Mouse (Mus musculus) forebrain, embryonic 15.5 days (tissue): ENCODE data around the gene Gm10577. TPM values are rescaled to one million over a fixed set of nuclear protein-coding genes. Genes with fewer than 3 reads are reported as not detected.

Experiments
- ATAC-seq: fragments of 200-750 bp; cut with Nextera tagmentation; replicated peaks from 2 replicates; pipeline ENCODE4 v1.8.0; 2017; ENCODE audit warnings: mild to moderate bottlenecking, moderate TSS enrichment, moderate library complexity
- H3K27ac ChIP-seq: fragments of 300-500 bp; sonication (generic); replicated peaks from 2 replicates; pipeline ENCODE4 v1.5.1; 2015; ENCODE audit warnings: mild to moderate bottlenecking, inconsistent platforms
- H3K27me3 ChIP-seq: fragments of 300-500 bp; sonication (generic); 2 replicates; pipeline ENCODE4 v1.6.1; 2015; ENCODE audit warnings: inconsistent platforms
- H3K36me3 ChIP-seq: fragments of 300-500 bp; sonication (generic); 2 replicates; pipeline ENCODE4 v1.6.1; 2015; ENCODE audit warnings: mild to moderate bottlenecking, inconsistent platforms
- H3K4me1 ChIP-seq: fragments of 300-500 bp; sonication (generic); 2 replicates; pipeline ENCODE4 v1.6.1; 2015; ENCODE audit warnings: inconsistent platforms
- H3K4me2 ChIP-seq: fragments of 300-500 bp; sonication (generic); replicated peaks from 2 replicates; pipeline ENCODE4 v1.6.1; 2015; ENCODE audit warnings: mild to moderate bottlenecking, inconsistent platforms
- H3K4me3 ChIP-seq: fragments of 300-500 bp; sonication (generic); 2 replicates; pipeline ENCODE4 v1.5.1; 2015; ENCODE audit warnings: mild to moderate bottlenecking, inconsistent platforms
- H3K9ac ChIP-seq: fragments of 300-500 bp; sonication (generic); replicated peaks from 2 replicates; pipeline ENCODE4 v1.6.1; 2015; ENCODE audit warnings: mild to moderate bottlenecking, inconsistent platforms
- H3K9me3 ChIP-seq: fragments of 300-500 bp; sonication (generic); 2 replicates; pipeline ENCODE4 v1.6.1; 2016; ENCODE audit warnings: inconsistent platforms
- WGBS: fragments of 180-500 bp; shearing (Covaris S2); methylation state at CpG from one replicate; pipeline ENCODE4 v1.1.7; 2015; ENCODE audit warnings: mixed read lengths; 5-methylcytosine and 5-hydroxymethylcytosine counted together
- polyA plus RNA-seq: library from polyadenylated mRNA; unstranded; fragments of >200 nt; fragmentation: Nextera tagmentation; extraction: Ambion mirVana; gene quantifications from 2 replicates; pipeline ENCODE4 v1.2.1, GENCODE M21; 2015

Gene Gm10577
- polyA plus RNA-seq, 1 experiment from 2014 or later, result not detected

DNA sequence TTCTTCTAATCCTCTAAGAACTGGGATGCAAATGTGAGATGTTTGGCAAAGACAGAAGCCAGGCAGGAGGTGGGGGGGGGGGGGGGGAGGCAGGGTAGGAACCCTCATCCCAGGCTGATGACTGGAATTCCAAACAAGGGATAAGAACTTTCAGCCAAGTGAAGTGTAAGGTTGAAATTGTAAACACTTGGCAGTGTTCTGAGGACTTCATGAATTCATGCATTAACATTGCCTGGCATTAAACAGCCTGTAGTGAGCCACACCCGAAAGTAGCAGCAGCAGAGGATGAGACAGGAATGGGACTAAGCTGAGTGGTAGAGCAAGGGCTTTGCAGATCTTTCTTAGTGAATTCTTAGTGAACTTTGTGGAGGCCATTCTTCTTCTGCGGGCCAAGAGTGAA, 6.5 kb upstream of the Gm10577 start:
- WGBS, result 64% methylated on average over 2 of the region's 2 CpGs
- no peaks in the 10 kb centered on the region for H3K9me3 ChIP-seq

DNA sequence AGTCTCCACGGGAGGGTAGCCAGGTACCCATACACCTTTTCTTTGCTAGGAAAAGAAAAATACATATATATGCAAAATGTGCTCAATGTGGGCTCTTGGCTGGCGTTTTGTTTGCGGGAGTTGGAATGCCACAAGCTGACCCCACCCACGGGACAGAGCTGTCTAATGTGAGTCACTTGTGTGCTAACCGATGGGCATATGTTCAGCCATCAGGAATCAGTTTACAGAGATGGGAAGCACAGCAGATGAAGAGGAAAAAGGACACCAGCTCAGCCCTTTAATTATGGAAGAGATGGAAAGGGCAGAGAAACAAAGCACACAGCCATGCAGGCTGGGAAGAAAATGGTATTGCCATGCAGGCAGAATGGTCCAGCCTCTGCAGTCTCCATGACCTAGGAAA, 6.1 kb upstream of the Gm10577 start:
- Histone ChIP-seq H3K9ac (no peak overlapping the region), H3K4me1 (peaks cover 12% of the 10 kb centered on the region), H3K4me3 (no peak overlapping the region), H3K27me3 (no peaks in the 10 kb centered on the region), H3K36me3 (no peaks in the 10 kb centered on the region), H3K27ac (peak overlapping the region; percentile 60), H3K4me2 (no peak overlapping the region), H3K9me3 (no peaks in the 10 kb centered on the region)
- WGBS, result 60% methylated on average over 5 of the region's 5 CpGs
- ATAC-seq, result peak; percentile 76

More for the DNA sequence above, 6.5 kb upstream of the Gm10577 start:
- H3K4me3 ChIP-seq, result no peak overlapping the region
- H3K27me3 ChIP-seq, result no peaks in the 10 kb centered on the region
- peaks cover 12% of the 10 kb centered on the region for H3K4me1 ChIP-seq
- H3K9ac ChIP-seq, result no peak overlapping the region
- H3K4me2 ChIP-seq, result no peak overlapping the region
- H3K27ac ChIP-seq, result peak overlapping the region; percentile 60
- peak; percentile 91 for ATAC-seq
- H3K36me3 ChIP-seq, result no peaks in the 10 kb centered on the region

DNA sequence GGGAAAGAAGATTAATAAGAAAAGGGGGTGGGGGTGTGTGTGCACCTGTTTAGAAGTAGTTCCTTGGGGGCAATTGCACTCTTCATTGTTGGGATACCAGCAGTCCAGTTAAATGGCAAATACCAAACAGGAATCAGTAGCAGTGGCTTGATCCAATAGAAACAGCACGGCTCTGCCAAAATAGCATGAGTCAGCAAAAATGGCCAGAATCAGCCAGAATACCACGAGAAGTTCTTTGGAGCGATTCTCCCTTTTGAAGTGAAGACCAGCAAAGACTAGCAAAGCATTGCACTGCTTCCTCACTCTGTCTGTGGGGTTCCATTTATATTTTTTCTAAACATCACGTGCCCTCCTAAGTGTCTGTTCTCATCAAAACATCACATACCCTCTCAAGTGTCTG, 2.7 kb downstream of the Gm10577 start:
- 85% methylated on average over 4 of the region's 4 CpGs for WGBS
- Histone ChIP-seq H3K4me1 (no peaks in the 10 kb centered on the region), H3K27me3 (no peaks in the 10 kb centered on the region), H3K4me2 (no peak overlapping the region), H3K27ac (no peak overlapping the region), H3K9ac (no peak overlapping the region), H3K36me3 (no peaks in the 10 kb centered on the region), H3K4me3 (no peak overlapping the region), H3K9me3 (no peaks in the 10 kb centered on the region)
- ATAC-seq, result no peak

DNA sequence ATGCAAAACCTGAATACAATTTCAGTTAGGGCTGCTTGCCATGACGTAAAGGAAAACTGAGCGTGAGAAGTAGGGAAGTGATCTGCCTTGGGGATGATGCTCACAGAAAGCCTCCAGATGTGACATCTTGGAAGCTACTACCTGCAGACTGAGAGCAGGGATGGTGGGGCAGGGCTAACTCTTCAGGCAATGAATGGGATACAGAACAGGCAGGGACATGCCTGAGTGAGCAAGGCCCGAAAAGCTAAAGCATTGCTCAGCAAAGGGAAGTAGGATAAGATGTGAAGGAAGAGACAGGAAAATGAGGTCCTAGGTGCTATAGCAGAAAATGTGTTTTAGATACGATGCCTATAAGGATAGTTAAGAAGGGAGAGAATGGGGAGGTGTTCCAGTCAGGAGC, 11.4 kb downstream of the Gm10577 start:
- H3K9me3 ChIP-seq, result no peaks in the 10 kb centered on the region
- no peak for ATAC-seq
- H3K4me3 ChIP-seq, result no peak overlapping the region
- no peaks in the 10 kb centered on the region for H3K27me3 ChIP-seq
- 74% methylated on average over 4 of the region's 4 CpGs for WGBS
- H3K27ac ChIP-seq, result no peak overlapping the region
- H3K4me1 ChIP-seq, result peaks cover 14% of the 10 kb centered on the region
- no peak overlapping the region for H3K4me2 ChIP-seq
- H3K9ac ChIP-seq, result no peak overlapping the region
- no peaks in the 10 kb centered on the region for H3K36me3 ChIP-seq

DNA sequence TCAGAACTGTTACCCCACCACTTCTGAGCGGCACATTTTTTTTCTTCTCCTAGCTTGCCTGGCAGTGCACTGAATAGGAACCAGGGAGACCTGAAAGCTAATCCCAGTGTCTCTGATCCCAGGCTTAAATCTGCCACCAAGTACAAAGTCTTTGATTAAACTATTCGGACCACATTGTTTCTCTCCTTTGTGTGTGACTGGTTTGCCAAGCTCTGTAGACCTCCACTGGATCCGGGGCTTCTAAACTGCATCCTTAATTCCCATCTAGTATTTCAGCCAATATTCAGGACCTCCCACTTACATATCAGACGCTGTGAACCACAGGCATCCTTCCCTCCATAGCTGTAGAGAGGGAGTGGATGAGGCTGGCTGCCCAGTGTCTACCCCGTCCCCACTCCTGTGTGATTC, 12.1 kb downstream of the Gm10577 start:
- Histone ChIP-seq H3K36me3 (0 out of 2 replicates have a peak, but pooled peaks cover 2% of the 10 kb centered on the region), H3K27me3 (no peaks in the 10 kb centered on the region), H3K9me3 (no peaks in the 10 kb centered on the region), H3K27ac (no peak overlapping the region), H3K9ac (no peak overlapping the region), H3K4me2 (no peak overlapping the region), H3K4me1 (peaks cover 14% of the 10 kb centered on the region), H3K4me3 (no peak overlapping the region)
- ATAC-seq, result peak; percentile 67
- 16% methylated on average over 5 of the region's 5 CpGs for WGBS

DNA sequence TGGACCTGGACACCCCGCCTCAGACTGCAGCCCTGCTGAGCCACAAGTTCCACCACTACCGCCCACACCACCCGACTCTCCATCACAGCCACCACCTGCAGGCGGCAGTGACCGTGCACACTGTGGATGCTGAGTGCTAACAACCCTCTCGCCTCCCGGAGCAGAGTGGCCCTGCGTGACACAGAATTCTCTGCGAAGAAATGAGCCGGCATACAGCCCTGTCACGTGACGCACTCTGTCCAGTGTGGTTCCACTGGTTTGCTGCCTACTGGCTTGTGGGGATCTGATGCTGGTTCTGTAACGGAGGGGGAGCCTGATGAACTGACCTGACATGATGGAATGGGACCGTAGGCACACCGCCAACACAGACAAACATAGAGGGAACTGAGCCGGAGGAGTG, 17.5 kb downstream of the Gm10577 start:
- no peak overlapping the region for H3K4me3 ChIP-seq
- no peak overlapping the region for H3K9ac ChIP-seq
- H3K9me3 ChIP-seq, result no peaks in the 10 kb centered on the region
- 92% methylated on average over 16 of the region's 16 CpGs for WGBS
- peaks cover 13% of the 10 kb centered on the region for H3K4me1 ChIP-seq
- H3K4me2 ChIP-seq, result no peak overlapping the region
- no peaks in the 10 kb centered on the region for H3K27me3 ChIP-seq
- peaks cover 9% of the 10 kb centered on the region; the same call in 1 of the 2 replicates for H3K36me3 ChIP-seq
- no peak for ATAC-seq
- no peak overlapping the region for H3K27ac ChIP-seq

DNA sequence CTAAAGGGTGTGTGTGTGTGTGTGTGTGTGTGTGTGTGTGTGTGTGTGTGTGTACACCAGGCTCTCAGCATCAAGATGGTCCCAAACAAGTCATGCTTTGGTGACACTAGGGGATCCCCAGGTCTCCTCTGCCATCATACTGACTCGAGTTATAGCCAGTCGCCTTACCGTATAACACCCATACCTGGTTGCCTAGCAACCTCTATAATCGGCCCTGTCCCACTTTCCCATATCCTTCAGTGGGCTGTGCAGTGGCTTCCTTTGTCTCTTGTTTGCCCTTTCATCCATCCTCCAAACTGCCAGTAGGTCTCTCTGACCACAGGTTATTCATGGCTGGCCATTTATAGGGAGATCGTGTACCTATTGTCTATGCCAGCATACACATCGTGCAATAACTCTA, 19.4 kb downstream of the Gm10577 start:
- H3K9ac ChIP-seq, result no peak overlapping the region
- peaks cover 9% of the 10 kb centered on the region for H3K4me1 ChIP-seq
- peaks cover 9% of the 10 kb centered on the region; the same call in 1 of the 2 replicates for H3K36me3 ChIP-seq
- H3K27ac ChIP-seq, result no peak overlapping the region
- H3K9me3 ChIP-seq, result no peaks in the 10 kb centered on the region
- no peaks in the 10 kb centered on the region for H3K27me3 ChIP-seq
- H3K4me3 ChIP-seq, result no peak overlapping the region
- no peak for ATAC-seq
- WGBS, result 72% methylated on average over 6 of the region's 6 CpGs
- H3K4me2 ChIP-seq, result no peak overlapping the region

DNA sequence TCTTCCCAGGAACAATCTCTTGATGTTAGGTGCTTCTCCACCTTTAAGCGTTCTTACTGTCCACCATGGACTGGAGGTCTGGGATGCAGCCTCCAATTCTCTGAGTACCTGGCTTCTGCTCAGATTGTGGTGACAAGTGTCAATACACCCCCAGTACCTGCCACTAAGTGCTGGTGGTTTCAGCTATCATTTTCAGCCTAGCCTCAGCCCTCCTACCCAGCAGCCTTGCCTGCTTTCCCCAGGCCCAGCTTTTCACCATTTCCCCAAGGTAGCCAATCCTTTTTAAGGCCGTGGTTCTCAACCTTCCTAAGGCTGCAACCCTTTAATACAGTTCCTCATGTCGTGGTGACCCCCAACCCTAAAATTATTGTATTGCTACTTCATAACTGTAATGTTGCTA, 19.9 kb downstream of the Gm10577 start:
- Histone ChIP-seq H3K27me3 (no peaks in the 10 kb centered on the region), H3K4me2 (no peak overlapping the region), H3K9me3 (no peaks in the 10 kb centered on the region), H3K4me1 (peaks cover 11% of the 10 kb centered on the region), H3K9ac (no peak overlapping the region), H3K4me3 (no peak overlapping the region), H3K36me3 (peaks cover 9% of the 10 kb centered on the region; the same call in 1 of the 2 replicates), H3K27ac (no peak overlapping the region)
- ATAC-seq, result no peak
- WGBS, result 90% methylated on average over 3 of the region's 3 CpGs

DNA sequence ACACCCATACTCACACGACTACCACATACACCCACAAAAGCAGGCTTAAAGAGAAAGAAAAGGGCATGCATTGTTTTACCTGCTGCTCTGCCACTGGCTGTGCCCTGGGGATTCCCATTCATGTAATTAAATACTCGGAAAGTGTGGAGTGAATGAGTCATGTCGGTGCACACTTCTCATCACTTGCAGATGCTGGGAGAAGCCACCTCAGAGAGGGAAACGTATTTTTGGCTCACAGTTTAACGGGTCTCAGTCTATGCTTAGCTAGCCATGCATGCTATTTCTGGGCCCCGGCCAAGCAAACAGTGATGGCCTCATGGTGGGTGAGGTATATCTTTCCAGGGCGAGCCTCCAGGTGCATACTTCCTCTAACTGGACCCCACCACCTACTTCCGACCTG, 21.6 kb downstream of the Gm10577 start:
- peak overlapping the region; percentile 50 for H3K27ac ChIP-seq
- WGBS, result 75% methylated on average over 8 of the region's 8 CpGs
- no peak for ATAC-seq

DNA sequence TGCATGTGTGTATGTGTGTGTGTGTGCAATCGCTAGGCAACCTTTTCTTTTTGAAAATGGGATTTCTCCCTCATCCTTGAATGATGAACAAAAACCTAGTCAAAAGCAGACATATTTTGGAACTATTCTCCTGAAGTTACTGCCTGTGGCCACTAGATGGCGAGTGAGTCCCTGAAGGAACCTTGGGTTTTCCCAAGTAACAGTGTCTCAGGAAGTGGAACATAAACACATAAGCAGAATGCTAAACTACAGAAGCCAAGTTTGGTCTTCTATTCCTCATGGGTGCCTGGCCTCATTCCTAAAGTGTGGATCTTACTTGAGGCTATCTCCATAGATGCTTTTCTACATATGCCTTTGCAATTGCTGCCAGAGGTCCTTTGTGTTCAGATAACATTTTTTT, 22.4 kb downstream of the Gm10577 start:
- WGBS, result 13% methylated on average over 2 of the region's 2 CpGs
- peaks cover 7% of the 10 kb centered on the region; the same call in 1 of the 2 replicates for H3K36me3 ChIP-seq
- no peaks in the 10 kb centered on the region for H3K27me3 ChIP-seq
- H3K4me2 ChIP-seq, result no peak overlapping the region
- H3K4me3 ChIP-seq, result no peak overlapping the region
- ATAC-seq, result no peak
- H3K4me1 ChIP-seq, result peaks cover 11% of the 10 kb centered on the region
- H3K9ac ChIP-seq, result no peak overlapping the region
- H3K27ac ChIP-seq, result peak overlapping the region; percentile 50
- H3K9me3 ChIP-seq, result no peaks in the 10 kb centered on the region

More for the DNA sequence above, 21.6 kb downstream of the Gm10577 start:
- Histone ChIP-seq H3K36me3 (peaks cover 9% of the 10 kb centered on the region; the same call in 1 of the 2 replicates), H3K27me3 (no peaks in the 10 kb centered on the region), H3K9ac (no peak overlapping the region), H3K4me1 (peaks cover 11% of the 10 kb centered on the region), H3K4me2 (no peak overlapping the region), H3K4me3 (no peak overlapping the region), H3K9me3 (no peaks in the 10 kb centered on the region)

DNA sequence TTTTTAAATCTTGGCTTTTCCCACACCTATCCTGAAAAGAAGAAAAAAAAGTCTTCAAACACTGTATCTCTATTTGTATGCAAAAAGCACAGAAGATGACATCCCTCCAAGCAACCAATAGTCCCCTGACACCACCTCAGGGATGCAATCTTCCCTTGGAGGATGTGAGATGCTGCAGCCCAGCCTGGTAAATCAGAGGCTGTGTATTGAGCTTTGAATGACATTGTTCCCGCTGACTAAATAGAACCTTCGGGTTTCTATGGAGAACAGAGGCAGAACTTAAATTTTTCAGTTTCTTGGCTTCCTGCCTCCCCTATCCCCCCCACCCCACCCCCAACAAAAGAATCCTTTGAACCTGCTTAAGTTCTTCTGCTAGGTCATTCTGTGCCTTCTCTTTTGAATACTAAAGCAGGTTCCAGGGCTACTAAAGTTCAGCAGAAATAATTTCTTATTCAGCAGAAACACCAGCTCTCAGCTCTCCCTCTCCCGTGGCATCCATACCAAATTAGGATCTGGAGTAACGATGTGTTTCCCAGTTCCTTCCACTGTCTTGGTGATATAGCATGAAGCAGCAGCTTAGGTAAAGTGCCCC, 24.3 kb downstream of the Gm10577 start:
- no peak for ATAC-seq
- no peaks in the 10 kb centered on the region for H3K27me3 ChIP-seq
- H3K36me3 ChIP-seq, result 0 out of 2 replicates have a peak, but pooled peaks cover 3% of the 10 kb centered on the region
- no peak overlapping the region for H3K4me2 ChIP-seq
- no peak overlapping the region for H3K27ac ChIP-seq
- H3K4me1 ChIP-seq, result peaks cover 13% of the 10 kb centered on the region; the same call in 1 of the 2 replicates
- 16% methylated on average over 4 of the region's 4 CpGs for WGBS
- H3K9ac ChIP-seq, result no peak overlapping the region
- no peak overlapping the region for H3K4me3 ChIP-seq
- no peaks in the 10 kb centered on the region for H3K9me3 ChIP-seq

DNA sequence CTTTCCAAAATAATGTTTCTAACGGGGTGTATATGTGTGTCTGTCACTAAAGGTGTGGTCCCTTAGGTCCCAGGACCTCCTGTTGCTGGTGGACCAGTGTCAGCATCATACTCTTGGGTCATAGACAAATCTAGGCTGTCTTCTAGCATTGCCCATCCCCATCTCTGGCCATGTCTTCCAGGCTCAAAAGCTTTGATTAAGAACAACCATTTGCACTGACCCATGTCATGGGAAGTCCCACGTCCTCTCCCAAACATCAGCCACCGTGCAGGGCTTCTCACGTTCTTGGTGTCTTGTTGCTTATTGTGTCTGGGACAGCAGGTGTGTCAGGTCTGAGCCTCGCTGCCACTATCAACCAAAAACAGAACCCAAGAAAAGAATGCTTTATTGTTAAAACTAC, 24.9 kb downstream of the Gm10577 start:
- no peak overlapping the region for H3K9ac ChIP-seq
- H3K9me3 ChIP-seq, result no peaks in the 10 kb centered on the region
- no peaks in the 10 kb centered on the region for H3K27me3 ChIP-seq
- ATAC-seq, result no peak
- WGBS, result 68% methylated on average over 5 of the region's 5 CpGs
- no peak overlapping the region for H3K4me3 ChIP-seq
- no peak overlapping the region for H3K27ac ChIP-seq
- no peak overlapping the region for H3K4me2 ChIP-seq
- peaks cover 19% of the 10 kb centered on the region for H3K4me1 ChIP-seq
- 0 out of 2 replicates have a peak, but pooled peaks cover 3% of the 10 kb centered on the region for H3K36me3 ChIP-seq
